Mouse (Mus musculus): Measurements from ENCODE around the gene Slco6c1.
A peak's percentile ranks its signal among the peaks of the same experiment; 100 is the strongest.

The Slco6c1 gene

DNA sequence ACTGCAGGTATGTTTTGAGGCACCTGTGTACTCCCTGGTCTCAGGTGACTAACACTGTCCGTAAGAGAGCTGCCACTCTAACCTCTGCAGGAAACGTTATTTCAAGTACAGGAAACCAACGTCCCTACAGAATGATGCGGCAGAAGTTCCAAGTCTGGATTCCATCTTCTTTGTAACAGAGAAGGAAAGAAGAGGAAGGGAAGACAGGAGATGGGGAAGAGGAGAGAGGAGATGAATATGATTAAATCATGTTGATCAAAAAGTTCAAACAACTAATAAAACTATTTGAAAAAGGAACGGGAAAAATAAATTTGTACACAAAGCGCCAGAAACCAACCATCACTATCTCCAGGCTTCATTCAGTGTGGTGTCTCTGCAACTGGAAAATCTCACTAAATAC, at the start of gene Slco6c1:
Slco6c1 (minus strand) TSS at position 101 of the 400 bp plus-strand sequence.
- no peak for DNase-seq (ENCODE audit: low read depth, low spot score)

GRCm38 (mm10) chr1:97038982-97039381, 89.1 kb downstream of the Slco6c1 start:
- no peak for DNase-seq (ENCODE audit: low read depth, low spot score)

DNA sequence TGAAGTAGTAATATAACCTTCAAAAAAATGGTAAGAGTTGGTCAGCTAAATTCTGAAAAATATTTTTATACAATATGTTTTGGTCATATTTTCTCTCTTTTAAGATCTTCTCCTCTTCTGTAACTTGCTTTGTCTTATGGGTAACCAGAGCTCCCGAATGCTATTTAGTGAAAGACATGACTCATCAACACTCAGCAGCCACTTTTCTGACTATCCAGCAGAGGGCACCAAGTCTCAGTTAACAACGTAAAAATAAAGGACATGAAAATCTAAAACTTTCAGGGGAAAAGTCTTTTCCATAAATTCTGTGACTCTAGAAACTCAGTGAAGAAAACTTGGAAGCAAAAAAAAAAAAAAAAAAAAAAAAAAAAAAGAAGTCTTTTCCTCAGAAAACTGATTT, 89.6 kb downstream of the Slco6c1 start:
- peak; percentile 35 for DNase-seq (ENCODE audit: low read depth, low spot score)

- no peak for DNase-seq (ENCODE audit: low read depth, low spot score)
Measured at GRCm38 (mm10) chr1:97037955-97038354, 90.1 kb downstream of the Slco6c1 start.

DNA sequence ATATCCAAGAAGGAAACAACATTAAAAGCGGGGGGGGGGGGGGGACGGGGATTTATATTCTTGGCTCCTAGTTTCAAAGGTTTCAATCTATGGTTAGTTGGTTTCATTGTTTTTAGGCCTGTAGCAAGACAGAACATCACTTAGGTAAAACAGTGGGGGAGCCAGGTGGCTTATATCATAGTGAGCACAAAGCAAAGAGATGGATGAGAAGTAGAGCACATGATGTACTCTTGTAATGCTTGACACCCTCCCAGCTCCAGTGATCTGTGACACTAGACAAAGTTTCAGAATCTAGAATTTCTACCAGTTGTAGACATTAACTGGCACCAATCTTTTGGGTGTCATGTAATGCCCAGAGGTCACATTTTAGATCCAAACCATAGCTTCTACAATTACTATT, 106.7 kb downstream of the Slco6c1 start:
- DNase-seq (ENCODE audit: low read depth, low spot score) = no peak

DNA sequence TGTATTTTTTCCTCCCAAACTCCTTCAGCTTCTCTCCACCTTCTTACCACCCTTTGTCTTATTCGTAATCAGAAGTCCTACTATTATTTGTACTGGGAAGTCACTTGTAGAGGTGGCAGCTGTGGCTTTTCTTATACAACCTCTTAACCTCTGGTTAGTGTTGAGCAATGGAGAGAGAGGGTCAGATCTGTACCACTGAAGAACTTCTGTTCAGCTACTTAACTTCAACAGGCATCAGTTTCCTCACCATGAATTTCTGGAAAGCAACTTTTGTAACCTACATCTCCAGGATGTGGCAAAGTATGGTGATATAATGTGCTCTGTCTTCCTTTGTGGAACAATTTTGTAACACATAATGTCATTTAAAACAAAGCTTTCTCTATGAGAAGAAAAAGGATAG, 108.7 kb downstream of the Slco6c1 start:
- no peak for DNase-seq (ENCODE audit: low read depth, low spot score)

DNA sequence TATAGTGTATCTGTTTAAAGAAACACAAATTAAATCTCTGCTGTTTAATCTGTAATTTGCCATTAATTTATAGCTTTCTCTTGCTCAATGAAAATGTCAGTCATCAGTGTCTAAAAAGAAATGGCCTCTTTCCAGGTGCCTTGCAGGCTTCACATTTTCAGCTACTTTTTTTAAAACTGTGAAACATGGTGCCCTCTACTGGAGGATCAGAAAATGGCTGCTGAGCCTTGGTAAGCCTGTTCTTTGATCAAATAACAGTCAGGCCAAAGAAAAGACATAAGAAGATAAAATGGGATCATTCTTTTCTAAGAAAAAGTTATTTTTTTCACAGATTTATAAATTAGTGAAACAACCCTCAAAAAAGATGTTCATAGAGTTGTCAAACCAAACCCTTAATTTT, 109.1 kb downstream of the Slco6c1 start:
- DNase-seq (ENCODE audit: low read depth, low spot score) = peak; percentile 31
